Mouse (Mus musculus): ENCODE data around the gene Elovl5.

Gene Elovl5

GRCm38 (mm10) chr9:77995235-77995634, 78.1 kb downstream of the Elovl5 start:
- DNase-seq (ENCODE audit: low spot score in 2 of 2), result no peak

GRCm38 (mm10) chr9:78000586-78001500, 83.7 kb downstream of the Elovl5 start:
- DNase-seq (ENCODE audit: low spot score in 2 of 2), result no peak

GRCm38 (mm10) chr9:78003278-78003677, 86.1 kb downstream of the Elovl5 start:
- no peak for DNase-seq (ENCODE audit: low spot score in 2 of 2)

- DNase-seq (ENCODE audit: low spot score in 2 of 2), result peak in 1 of 2 experiments; percentile 75
These were observed 88.3 kb downstream of the Elovl5 start for GRCm38 (mm10) chr9:78005481-78005880.

- DNase-seq (ENCODE audit: low spot score in 2 of 2), result peak; percentile 72 to 88
These were observed 89.2 kb downstream of the Elovl5 start for GRCm38 (mm10) chr9:78006209-78007001.

GRCm38 (mm10) chr9:78009382-78009781, 92.2 kb downstream of the Elovl5 start:
- no peak for DNase-seq (ENCODE audit: low spot score in 2 of 2)

- DNase-seq (ENCODE audit: low spot score in 2 of 2), result no peak
These were observed 93.0 kb downstream of the Elovl5 start for GRCm38 (mm10) chr9:78010187-78010586.

- no peak for DNase-seq (ENCODE audit: low spot score in 2 of 2)
These were observed 93.5 kb downstream of the Elovl5 start for GRCm38 (mm10) chr9:78010707-78011106.

GRCm38 (mm10) chr9:78012066-78012465, 94.9 kb downstream of the Elovl5 start:
- DNase-seq (ENCODE audit: low spot score in 2 of 2), result no peak

GRCm38 (mm10) chr9:78012681-78013080, 95.5 kb downstream of the Elovl5 start:
- DNase-seq (ENCODE audit: low spot score in 2 of 2), result no peak

- DNase-seq (ENCODE audit: low spot score in 2 of 2), result no peak
These were observed 96.6 kb downstream of the Elovl5 start for GRCm38 (mm10) chr9:78013813-78014212.

- DNase-seq (ENCODE audit: low spot score in 2 of 2), result no peak
These were observed 98.7 kb downstream of the Elovl5 start for GRCm38 (mm10) chr9:78015816-78016215.

- DNase-seq (ENCODE audit: low spot score in 2 of 2), result no peak
These were observed 99.1 kb downstream of the Elovl5 start for GRCm38 (mm10) chr9:78016288-78016687.

GRCm38 (mm10) chr9:78021256-78021655, 104.1 kb downstream of the Elovl5 start:
- no peak for DNase-seq (ENCODE audit: low spot score in 2 of 2)

- no peak for DNase-seq (ENCODE audit: low spot score in 2 of 2)
These were observed 105.2 kb downstream of the Elovl5 start for GRCm38 (mm10) chr9:78022187-78022945.

- DNase-seq (ENCODE audit: low spot score in 2 of 2), result peak in 1 of 2 experiments; percentile 72
These were observed 107.7 kb downstream of the Elovl5 start for GRCm38 (mm10) chr9:78024823-78025222.

GRCm38 (mm10) chr9:78027099-78027498, 109.9 kb downstream of the Elovl5 start:
- DNase-seq (ENCODE audit: low spot score in 2 of 2), result no peak

- DNase-seq (ENCODE audit: low spot score in 2 of 2), result no peak
These were observed 113.8 kb downstream of the Elovl5 start for GRCm38 (mm10) chr9:78030835-78031456.

- no peak for DNase-seq (ENCODE audit: low spot score in 2 of 2)
These were observed 115.8 kb downstream of the Elovl5 start for GRCm38 (mm10) chr9:78032930-78033329.
